Mouse (Mus musculus) MEL (cell line): Measurements from ENCODE around the gene Fuk.

ENCODE experiments used
- CTCF ChIP-seq, 3 experiments: IDR thresholded peaks in 2 of 3; conservative IDR thresholded peaks in 1 of 3; 2 replicates each; pipeline ENCODE4 v1.5.1; 2011 to 2012; ENCODE audit warnings: low read length in 3 of 3, low read depth in 2 of 3, mild to moderate bottlenecking in 2 of 3, improper control_type of control experiment in 1 of 3, inconsistent platforms in 1 of 3, mixed read lengths in 1 of 3, moderate library complexity in 1 of 3; ENCODE audit not compliant: control insufficient read depth in 1 of 3, insufficient read depth in 1 of 3, poor library complexity in 1 of 3, severe bottlenecking in 1 of 3
- EP300 ChIP-seq, 2 experiments: IDR thresholded peaks; 2 replicates each; pipeline ENCODE4 v1.6.1; 2011; ENCODE audit warnings: improper control_type of control experiment in 2 of 2, low read length in 2 of 2, low read depth in 1 of 2, mild to moderate bottlenecking in 1 of 2
- HCFC1 ChIP-seq: IDR thresholded peaks from 2 replicates; pipeline ENCODE4 v1.6.1; 2012; ENCODE audit warnings: low read depth, mild to moderate bottlenecking, inconsistent platforms, low read length, improper control_type of control experiment, moderate library complexity
- MAX ChIP-seq: IDR thresholded peaks from 2 replicates; pipeline ENCODE4 v1.6.1; 2011; ENCODE audit warnings: low read length, improper control_type of control experiment
- POLR2A ChIP-seq, 2 experiments: IDR thresholded peaks; 2 replicates each; pipeline ENCODE4 v1.6.1; 2011 to 2012; ENCODE audit warnings: low read length in 2 of 2, mild to moderate bottlenecking in 2 of 2, control low read depth in 1 of 2, improper control_type of control experiment in 1 of 2, low read depth in 1 of 2, moderate library complexity in 1 of 2; ENCODE audit not compliant: control insufficient read depth in 1 of 2, insufficient read depth in 1 of 2, poor library complexity in 1 of 2
- RAD21 ChIP-seq: IDR thresholded peaks from 2 replicates; pipeline ENCODE4 v1.6.1; 2011; ENCODE audit warnings: mild to moderate bottlenecking, low read depth, low read length, improper control_type of control experiment
- RCOR1 ChIP-seq: IDR thresholded peaks from 2 replicates; pipeline ENCODE4 v1.6.1; 2012; ENCODE audit warnings: low read depth, mild to moderate bottlenecking, inconsistent platforms, low read length, improper control_type of control experiment
- TCF12 ChIP-seq: IDR thresholded peaks from 2 replicates; pipeline ENCODE4 v1.6.1; 2014; ENCODE audit warnings: low read depth, mild to moderate bottlenecking, inconsistent platforms, low read length, improper control_type of control experiment, moderate library complexity
- ZMIZ1 ChIP-seq: IDR thresholded peaks from 2 replicates; pipeline ENCODE4 v1.6.1; 2012; ENCODE audit warnings: low read depth, mild to moderate bottlenecking, inconsistent platforms, low read length, improper control_type of control experiment, moderate library complexity

DNA sequence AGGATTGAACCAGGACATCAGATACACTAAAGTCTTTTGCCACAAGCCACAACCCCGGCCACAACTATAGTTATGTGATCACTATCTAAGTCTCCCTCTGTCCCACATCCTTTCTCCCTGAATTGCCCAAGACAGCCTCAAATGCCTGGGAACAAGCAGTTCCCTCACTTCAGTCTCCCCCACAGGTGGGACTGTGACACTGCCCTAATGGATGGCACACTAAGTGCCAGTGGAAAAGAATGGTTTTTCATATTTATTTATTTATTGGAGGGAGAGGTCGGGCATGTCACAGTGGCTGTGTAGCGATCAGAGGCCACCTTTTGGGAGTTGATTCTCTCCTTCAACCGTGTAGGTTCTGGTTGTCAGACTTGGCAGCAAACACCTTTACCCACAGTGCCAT, 43.4 kb upstream of the Fuk start:
- TF ChIP-seq CTCF (IDR thresholded peaks at IDR 0.05 in 2 of 3, conservative IDR thresholded peaks at IDR 0.05 in 1 of 3; ENCODE audit: control insufficient read depth in 1 of 3, insufficient read depth in 1 of 3, low read depth in 2 of 3, low read length in 3 of 3, poor library complexity in 1 of 3, severe bottlenecking in 1 of 3) (no peak), ZMIZ1 (no peak), RAD21 (no peak), MAX (no peak), EP300 (IDR thresholded peaks at IDR 0.05; ENCODE audit: low read depth in 1 of 2, low read length in 2 of 2) (no peak), RCOR1 (no peak), POLR2A (IDR thresholded peaks at IDR 0.05; ENCODE audit: control insufficient read depth in 1 of 2, insufficient read depth in 1 of 2, low read depth in 1 of 2, low read length in 2 of 2, poor library complexity in 1 of 2) (no peak), HCFC1 (no peak), TCF12 (no peak)
